Mouse (Mus musculus) stomach, embryonic 16.5 days (tissue): ENCODE measurements around the gene AI854703. TPM values are rescaled to one million over a fixed set of nuclear protein-coding genes. Genes with fewer than 3 reads are reported as not detected.
A peak's percentile ranks its signal among the peaks of the same experiment; 100 is the strongest.

Experiments
- ATAC-seq: fragments of 200-750 bp; cut with Nextera tagmentation; 2 replicates; pipeline ENCODE4 v1.8.0; 2017; ENCODE audit warnings: moderate number of reproducible peaks, moderate TSS enrichment; ENCODE audit not compliant: insufficient read depth, low FRiP score
- H3K27ac ChIP-seq: fragments of 300-500 bp; sonication (generic); 2 replicates; pipeline ENCODE4 v1.5.1; 2014; ENCODE audit warnings: low read length
- H3K27me3 ChIP-seq: fragments of 300-500 bp; sonication (generic); 2 replicates; pipeline ENCODE4 v1.6.1; 2014; ENCODE audit warnings: low read length, control low read depth, mixed read lengths; ENCODE audit not compliant: control insufficient read depth, insufficient read depth
- H3K36me3 ChIP-seq: fragments of 300-500 bp; sonication (generic); 2 replicates; pipeline ENCODE4 v1.6.1; 2014; ENCODE audit warnings: low read length; ENCODE audit not compliant: control insufficient read depth, insufficient read depth
- H3K4me1 ChIP-seq: fragments of 300-500 bp; sonication (generic); 2 replicates; pipeline ENCODE4 v1.6.1; 2014; ENCODE audit warnings: low read length, control low read depth, mixed read lengths; ENCODE audit not compliant: control insufficient read depth, insufficient read depth
- H3K4me2 ChIP-seq: fragments of 300-500 bp; sonication (generic); 2 replicates; pipeline ENCODE4 v1.6.1; 2014; ENCODE audit warnings: low read depth, low read length, mixed read lengths
- H3K4me3 ChIP-seq: fragments of 300-500 bp; sonication (generic); replicated peaks from 2 replicates; pipeline ENCODE4 v1.5.1; 2014; ENCODE audit warnings: mild to moderate bottlenecking, low read length
- H3K9ac ChIP-seq: fragments of 300-500 bp; sonication (generic); 2 replicates; pipeline ENCODE4 v1.6.1; 2014; ENCODE audit warnings: low read length
- H3K9me3 ChIP-seq: fragments of 300-500 bp; sonication (generic); replicated peaks from 2 replicates; pipeline ENCODE4 v1.6.1; 2016; ENCODE audit warnings: low read length, control low read depth; ENCODE audit not compliant: control insufficient read depth
- WGBS: fragments of 180-500 bp; shearing (Covaris S2); extraction: QIAGEN DNeasy Blood & Tissue Kit; methylation state at CpG from one replicate; pipeline ENCODE4 v1.1.7; 2014; 5-methylcytosine and 5-hydroxymethylcytosine counted together
- polyA plus RNA-seq: library from polyadenylated mRNA; unstranded; fragments of >200 nt; fragmentation: Nextera tagmentation; extraction: Ambion mirVana; gene quantifications from 2 replicates; pipeline ENCODE4 v1.2.1, GENCODE M21; 2015

Gene AI854703
- polyA plus RNA-seq, 1 experiment from 2014 or later, result 1.1 TPM

DNA sequence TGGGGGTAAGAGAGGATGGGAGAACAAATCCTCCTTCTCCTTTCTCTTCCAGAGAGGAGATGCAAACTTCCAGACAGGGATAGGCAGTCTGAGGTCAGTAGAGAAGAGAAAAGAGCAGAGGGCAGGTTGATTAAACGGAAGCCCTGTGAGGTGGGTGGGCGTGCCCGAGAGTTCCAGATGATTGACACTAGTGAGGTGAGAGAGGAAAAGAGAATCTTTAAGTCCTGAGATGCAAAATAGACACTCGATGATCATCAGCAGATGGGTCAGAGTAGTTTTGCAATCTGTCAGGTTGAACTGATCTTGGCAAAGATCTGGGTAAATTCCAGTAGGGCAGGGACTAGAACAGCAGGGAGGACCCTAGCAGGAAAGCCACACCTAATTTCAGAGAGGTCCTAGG is 38.2 kb downstream of the AI854703 start:
- Histone ChIP-seq H3K4me2 (no peak overlapping the region), H3K9me3 (no peaks in the 10 kb centered on the region), H3K4me1 (no peaks in the 10 kb centered on the region), H3K27me3 (no peaks in the 10 kb centered on the region), H3K36me3 (no peaks in the 10 kb centered on the region), H3K4me3 (no peak overlapping the region), H3K9ac (no peak overlapping the region), H3K27ac (no peak overlapping the region)
- WGBS, result 73% methylated on average over 4 of the region's 4 CpGs
- ATAC-seq, result no peak

DNA sequence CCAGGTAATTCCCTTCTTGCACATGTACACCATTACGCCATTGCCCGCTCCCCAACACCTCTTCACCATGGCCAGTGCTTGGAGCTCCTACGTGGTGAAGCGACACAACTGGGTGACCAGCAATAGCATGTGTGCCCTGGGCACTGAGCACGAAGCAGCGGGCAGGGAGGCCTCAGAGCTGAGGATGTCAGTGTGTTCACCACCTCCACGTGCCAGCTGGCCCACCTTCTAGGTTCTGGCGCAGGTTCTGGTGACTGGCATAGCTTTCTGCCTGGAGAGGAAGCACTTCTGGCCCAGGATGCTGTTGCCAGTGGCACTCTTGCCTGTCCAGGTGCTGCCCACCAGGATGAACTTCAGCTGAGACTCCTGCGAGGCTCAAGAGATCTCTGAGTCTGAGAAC is 38.9 kb downstream of the AI854703 start:
- Histone ChIP-seq H3K9me3 (no peaks in the 10 kb centered on the region), H3K27me3 (no peaks in the 10 kb centered on the region), H3K9ac (no peak overlapping the region), H3K36me3 (no peaks in the 10 kb centered on the region), H3K27ac (no peak overlapping the region), H3K4me2 (no peak overlapping the region), H3K4me3 (no peak overlapping the region), H3K4me1 (no peaks in the 10 kb centered on the region)
- ATAC-seq, result no peak
- WGBS, result 94% methylated on average over 9 of the region's 9 CpGs

GRCm38 (mm10) chr6:48666159-48666586 is 39.6 kb downstream of the AI854703 start:
- Histone ChIP-seq H3K27me3 (no peaks in the 10 kb centered on the region), H3K36me3 (no peaks in the 10 kb centered on the region), H3K4me3 (no peak overlapping the region), H3K4me2 (no peak overlapping the region), H3K27ac (no peak overlapping the region), H3K9ac (no peak overlapping the region), H3K4me1 (no peaks in the 10 kb centered on the region), H3K9me3 (no peaks in the 10 kb centered on the region)
- ATAC-seq, result no peak
- whole genome bisulfite sequencing, result 26% methylated on average over 7 of the region's 7 CpGs

DNA sequence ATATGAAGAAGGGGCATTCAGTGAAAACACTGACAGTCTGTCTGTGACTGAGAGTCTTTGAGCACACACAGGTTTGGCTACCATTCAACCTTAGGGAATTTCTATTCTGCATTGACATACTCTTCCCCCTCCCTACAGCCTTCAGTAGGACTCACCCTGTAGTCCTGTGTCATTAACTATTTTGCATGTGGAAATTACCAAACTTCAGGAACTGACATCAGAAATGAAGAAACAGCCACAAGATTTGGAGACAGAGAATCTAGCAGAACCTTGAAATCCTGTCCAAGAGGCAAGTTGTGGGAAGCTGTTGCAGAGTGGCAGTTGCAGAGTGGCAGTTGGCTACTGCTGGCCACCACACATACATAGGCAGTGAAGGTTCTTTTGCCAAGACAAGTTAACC is 41.5 kb downstream of the AI854703 start:
- no peak overlapping the region for H3K9ac ChIP-seq
- H3K4me1 ChIP-seq, result no peaks in the 10 kb centered on the region
- H3K4me3 ChIP-seq, result no peak overlapping the region
- H3K27ac ChIP-seq, result no peak overlapping the region
- H3K9me3 ChIP-seq, result no peaks in the 10 kb centered on the region
- no peaks in the 10 kb centered on the region for H3K36me3 ChIP-seq
- H3K27me3 ChIP-seq, result no peaks in the 10 kb centered on the region
- no peak overlapping the region for H3K4me2 ChIP-seq
- ATAC-seq, result no peak

DNA sequence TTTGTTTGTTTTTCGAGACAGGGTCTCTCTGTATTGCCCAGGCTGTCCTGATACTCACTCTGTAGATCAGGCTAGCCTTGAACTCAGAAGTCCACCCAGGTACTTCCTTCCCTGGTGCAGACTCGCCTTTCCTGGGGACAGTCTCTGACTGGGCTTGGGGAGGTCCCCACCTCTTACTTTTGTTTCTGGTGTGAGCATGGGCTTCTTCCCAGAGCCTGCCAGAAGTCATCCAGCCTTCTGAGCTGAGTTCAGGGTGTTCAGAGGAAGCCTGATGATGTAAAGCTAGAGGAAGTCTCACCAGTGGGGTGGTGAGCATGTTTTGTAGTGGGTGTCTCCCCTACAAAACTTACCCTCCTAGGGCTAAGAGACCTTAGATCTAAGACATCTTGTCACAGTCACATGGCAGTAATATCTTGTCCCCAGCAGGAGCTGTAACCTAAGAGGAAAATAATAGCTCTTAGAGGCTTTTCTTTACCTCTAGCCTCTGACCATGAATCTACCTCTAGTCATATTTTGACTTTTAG is 42.9 kb downstream of the AI854703 start:
- Histone ChIP-seq H3K27ac (no peak overlapping the region), H3K9me3 (no peaks in the 10 kb centered on the region), H3K36me3 (no peaks in the 10 kb centered on the region), H3K9ac (no peak overlapping the region), H3K4me2 (no peak overlapping the region), H3K27me3 (no peaks in the 10 kb centered on the region), H3K4me3 (no peak overlapping the region), H3K4me1 (no peaks in the 10 kb centered on the region)
- ATAC-seq, result no peak
- 77% methylated on average over 2 of the region's 2 CpGs for WGBS

DNA sequence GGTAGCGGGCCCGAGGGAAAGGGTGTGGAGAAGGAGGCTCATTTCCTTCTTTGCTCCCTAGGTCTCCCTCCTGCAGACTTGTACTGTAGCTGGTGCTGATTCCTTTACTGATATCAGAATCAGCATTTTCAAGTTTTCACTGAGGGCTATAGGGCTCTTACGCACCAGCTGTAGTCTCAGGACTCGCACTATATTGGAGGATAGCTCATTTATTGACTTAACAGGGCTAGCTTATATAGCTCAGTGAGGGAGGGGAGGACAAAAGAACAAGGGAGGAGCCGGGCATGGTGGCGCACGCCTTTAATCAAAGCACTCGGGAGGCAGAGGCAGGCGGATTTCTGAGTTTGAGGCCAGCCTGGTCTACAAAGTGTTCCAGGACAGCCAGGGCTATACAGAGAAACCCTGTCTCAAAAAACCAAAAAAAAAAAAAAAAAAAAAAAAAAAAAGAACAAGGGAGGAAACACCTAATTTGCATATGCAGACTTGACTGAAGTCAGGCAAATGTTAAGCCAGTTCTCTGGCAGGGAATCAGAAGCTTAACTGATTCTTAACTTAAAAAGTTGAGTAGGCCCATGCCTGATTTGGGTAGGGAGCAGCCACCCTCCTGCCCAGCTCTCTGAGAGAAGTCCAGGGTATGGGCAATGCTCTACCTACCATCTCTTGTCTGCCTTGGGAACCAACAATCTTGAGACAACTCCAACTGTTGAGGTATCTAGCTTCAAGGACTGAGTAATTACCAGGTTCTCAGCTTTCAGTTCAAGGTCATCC is 47.9 kb downstream of the AI854703 start:
- Histone ChIP-seq H3K27ac (no peak overlapping the region), H3K4me1 (no peaks in the 10 kb centered on the region; the same call in 1 of the 2 replicates), H3K4me3 (no peak overlapping the region), H3K4me2 (no peak overlapping the region), H3K27me3 (no peaks in the 10 kb centered on the region), H3K9ac (no peak overlapping the region), H3K36me3 (no peaks in the 10 kb centered on the region), H3K9me3 (no peaks in the 10 kb centered on the region)
- WGBS, result 94% methylated on average over 9 of the region's 9 CpGs
- ATAC-seq, result no peak

- ATAC-seq, result no peak
- H3K27ac ChIP-seq, result no peak overlapping the region
- WGBS, result 38% methylated on average over 10 of the region's 10 CpGs
- no peaks in the 10 kb centered on the region for H3K36me3 ChIP-seq
- peak overlapping the region; percentile 39 for H3K4me3 ChIP-seq
- H3K9me3 ChIP-seq, result no peaks in the 10 kb centered on the region
- H3K4me1 ChIP-seq, result no peaks in the 10 kb centered on the region; the same call in 1 of the 2 replicates
- H3K4me2 ChIP-seq, result peak overlapping the region; percentile 57
- H3K27me3 ChIP-seq, result no peaks in the 10 kb centered on the region
- H3K9ac ChIP-seq, result peak overlapping the region; percentile 61
Measured at GRCm38 (mm10) chr6:48675400-48675930, 48.9 kb downstream of the AI854703 start.

DNA sequence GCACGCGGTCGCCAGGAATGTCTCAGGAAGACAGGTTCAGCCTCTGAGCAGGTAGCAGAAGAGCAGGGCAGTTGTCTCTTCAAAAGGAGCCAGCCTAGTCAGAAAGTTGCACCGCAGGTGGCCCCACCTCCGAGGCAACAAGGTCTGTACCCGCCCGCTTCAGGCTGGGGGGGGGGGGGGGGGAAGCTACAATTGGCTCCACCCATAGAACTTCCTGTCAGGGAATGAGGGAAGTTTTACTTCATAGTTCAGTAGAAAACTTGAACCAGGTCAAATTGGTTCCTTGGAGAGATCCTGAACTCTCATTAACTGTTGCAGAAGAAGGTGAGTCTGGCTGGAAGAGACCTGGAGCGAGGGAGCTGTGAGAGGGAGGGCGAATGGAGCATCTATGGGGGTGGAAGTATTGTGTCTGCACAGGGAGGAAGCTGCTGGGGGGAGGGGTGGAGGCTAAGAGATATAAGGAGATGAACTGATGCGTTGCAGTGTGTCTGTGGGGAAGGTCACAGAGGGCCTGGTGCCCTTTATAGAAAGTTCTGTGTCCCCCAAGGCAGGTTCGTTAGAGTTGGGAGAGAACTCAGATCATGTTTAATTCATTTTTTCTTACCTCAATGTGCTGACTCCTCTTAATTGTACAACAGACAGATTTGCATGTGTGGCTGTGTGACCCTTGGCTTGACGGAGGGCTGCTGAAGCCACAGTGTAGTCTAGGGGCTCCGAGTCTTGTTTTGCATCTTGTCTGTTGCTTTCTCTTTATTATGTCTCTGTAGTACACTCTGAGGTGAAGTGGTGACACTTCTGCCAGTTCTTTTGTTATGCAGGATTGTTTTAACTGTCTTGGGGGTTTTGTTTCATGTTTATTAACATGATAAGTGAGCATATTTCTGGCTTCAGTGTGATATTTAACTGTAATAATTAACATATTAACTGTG is 49.6 kb downstream of the AI854703 start, which contains the start of gene Gimap9:
Gimap9 (plus strand) TSS at position 199 of the 929 bp plus-strand sequence.
- WGBS, result 25% methylated on average over 13 of the region's 13 CpGs
- ATAC-seq, result no peak

More for the DNA sequence above, 49.6 kb downstream of the AI854703 start, which contains the start of gene Gimap9:
- Histone ChIP-seq H3K4me1 (no peaks in the 10 kb centered on the region; the same call in 1 of the 2 replicates), H3K27ac (peak within 1 kb of the TSS; percentile 11; the same call in 1 of the 2 replicates), H3K4me3 (peak within 1 kb of the TSS; percentile 39), H3K27me3 (no peaks in the 10 kb centered on the region), H3K4me2 (peak within 1 kb of the TSS; percentile 57), H3K9me3 (no peaks in the 10 kb centered on the region), H3K36me3 (no peaks in the 10 kb centered on the region), H3K9ac (peak within 1 kb of the TSS; percentile 61)
